Mouse (Mus musculus): Measurements from ENCODE around the gene Txndc9. TPM values are rescaled to one million over a fixed set of nuclear protein-coding genes. Genes with fewer than 3 reads are reported as not detected.

Txndc9 gene
- total RNA-seq (2021) = 10 to 100 TPM; 90.4 to 95.2 TPM
- long read RNA-seq, experiment 1, transcript Txndc9-208 (5 exons, 1,699 nt) = minor isoform, 23 of 77 reads
- long read RNA-seq, experiment 1, transcript Txndc9-207 (5 exons, 1,444 nt) = minor isoform, 5 of 77 reads
- long read RNA-seq, experiment 1, transcript Txndc9-201 (5 exons, 3,381 nt) = major isoform, 36 of 77 reads
- long read RNA-seq, experiment 1, partial matches to known transcripts = 7 of 77 reads
- long read RNA-seq, experiment 1, other reads (novel, unspliced or antisense) = 4 of 77 reads
- long read RNA-seq, experiment 2, transcript Txndc9-201 (5 exons, 3,381 nt) = major isoform, 43 of 89 reads
- long read RNA-seq, experiment 2, transcript Txndc9-207 (5 exons, 1,444 nt) = minor isoform, 8 of 89 reads
- long read RNA-seq, experiment 2, transcript Txndc9-208 (5 exons, 1,699 nt) = minor isoform, 22 of 89 reads
- long read RNA-seq, experiment 2, partial matches to known transcripts = 4 of 89 reads
- long read RNA-seq, experiment 2, other reads (novel, unspliced or antisense) = 8 of 89 reads

- peak; percentile 88 to 90 for DNase-seq (ENCODE audit: low spot score in 2 of 2)
These were observed at the start of gene Txndc9, which contains the start of gene Eif5b for GRCm38 (mm10) chr1:37997867-37998266. Gene Txndc9, minus strand, starts transcription at chr1:37997893. Gene Eif5b, plus strand, starts transcription at chr1:37998010.

GRCm38 (mm10) chr1:38038898-38039297, 41.2 kb upstream of the Txndc9 start:
- no peak for DNase-seq (ENCODE audit: low spot score in 2 of 2)

GRCm38 (mm10) chr1:38037375-38037774, 39.7 kb upstream of the Txndc9 start:
- no peak for DNase-seq (ENCODE audit: low spot score in 2 of 2)

GRCm38 (mm10) chr1:38035521-38035920, 37.8 kb upstream of the Txndc9 start:
- no peak for DNase-seq (ENCODE audit: low spot score in 2 of 2)

- no peak for DNase-seq (ENCODE audit: low spot score in 2 of 2)
These were observed 33.7 kb upstream of the Txndc9 start for GRCm38 (mm10) chr1:38031391-38031790.

- DNase-seq (ENCODE audit: low spot score in 2 of 2) = no peak
These were observed 29.6 kb upstream of the Txndc9 start for GRCm38 (mm10) chr1:38027301-38027700.

- no peak for DNase-seq (ENCODE audit: low spot score in 2 of 2)
These were observed 17.0 kb upstream of the Txndc9 start for GRCm38 (mm10) chr1:38014551-38015203.

- no peak for DNase-seq (ENCODE audit: low spot score in 2 of 2)
These were observed 14.8 kb upstream of the Txndc9 start for GRCm38 (mm10) chr1:38012509-38012908.

- no peak for DNase-seq (ENCODE audit: low spot score in 2 of 2)
These were observed 14.4 kb upstream of the Txndc9 start for GRCm38 (mm10) chr1:38012104-38012503.

- no peak for DNase-seq (ENCODE audit: low spot score in 2 of 2)
These were observed 14.0 kb upstream of the Txndc9 start for GRCm38 (mm10) chr1:38011647-38012046.

- no peak for DNase-seq (ENCODE audit: low spot score in 2 of 2)
These were observed 9.0 kb upstream of the Txndc9 start for GRCm38 (mm10) chr1:38006741-38007140.

GRCm38 (mm10) chr1:38003046-38003445, 5.4 kb upstream of the Txndc9 start:
- DNase-seq (ENCODE audit: low spot score in 2 of 2) = no peak

- DNase-seq (ENCODE audit: low spot score in 2 of 2) = no peak
These were observed 4.3 kb upstream of the Txndc9 start for GRCm38 (mm10) chr1:38001956-38002355.

- no peak for DNase-seq (ENCODE audit: low spot score in 2 of 2)
These were observed 3.2 kb upstream of the Txndc9 start for GRCm38 (mm10) chr1:38000844-38001243.

- no peak for DNase-seq (ENCODE audit: low spot score in 2 of 2)
These were observed 1.9 kb upstream of the Txndc9 start for GRCm38 (mm10) chr1:37999552-37999951.

- peak in 1 of 2 experiments; percentile 22 for DNase-seq (ENCODE audit: low spot score in 2 of 2)
These were observed 892 bp upstream of the Txndc9 start for GRCm38 (mm10) chr1:37998371-37999199.

GRCm38 (mm10) chr1:37996877-37997484, 712 bp downstream of the Txndc9 start:
- DNase-seq (ENCODE audit: low spot score in 2 of 2) = peak; percentile 75 to 92

GRCm38 (mm10) chr1:37996226-37996625, 1.5 kb downstream of the Txndc9 start:
- no peak for DNase-seq (ENCODE audit: low spot score in 2 of 2)

- DNase-seq (ENCODE audit: low spot score in 2 of 2) = no peak
These were observed 9.8 kb downstream of the Txndc9 start for GRCm38 (mm10) chr1:37987856-37988255.

GRCm38 (mm10) chr1:37985764-37986323, 11.8 kb downstream of the Txndc9 start:
- DNase-seq (ENCODE audit: low spot score in 2 of 2) = peak; percentile 21 to 25

- no peak for DNase-seq (ENCODE audit: low spot score in 2 of 2)
These were observed 13.4 kb downstream of the Txndc9 start for GRCm38 (mm10) chr1:37984326-37984725.
